Mouse (Mus musculus): ENCODE data around the gene Acad10. TPM values are rescaled to one million over a fixed set of nuclear protein-coding genes. Genes with fewer than 3 reads are reported as not detected.
A peak's percentile ranks its signal among the peaks of the same experiment; 100 is the strongest.

Gene Acad10
- total RNA-seq, 2 experiments from 2014 or later: 38.6 to 43.6 TPM

DNA sequence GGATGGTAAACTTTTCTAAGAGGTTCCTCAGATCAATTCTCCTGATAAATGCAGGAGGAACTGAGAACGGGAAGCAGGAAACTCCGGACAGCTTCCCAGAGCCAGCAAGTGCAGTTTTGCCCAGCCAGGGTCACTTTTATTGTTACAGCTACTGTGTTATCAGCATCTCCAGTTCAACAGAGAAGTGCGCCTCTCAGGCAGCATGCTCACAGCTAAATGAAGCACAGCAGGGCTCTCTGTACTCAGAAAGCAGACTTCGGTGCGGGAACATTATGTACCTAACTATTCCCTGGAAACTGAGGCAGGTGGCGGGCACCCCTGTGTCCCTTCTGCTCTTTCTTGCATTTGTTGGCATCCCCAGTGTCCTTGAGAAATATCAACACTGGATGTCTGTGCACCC lies 64.1 kb downstream of the Acad10 start:
- no peak for DNase-seq

DNA sequence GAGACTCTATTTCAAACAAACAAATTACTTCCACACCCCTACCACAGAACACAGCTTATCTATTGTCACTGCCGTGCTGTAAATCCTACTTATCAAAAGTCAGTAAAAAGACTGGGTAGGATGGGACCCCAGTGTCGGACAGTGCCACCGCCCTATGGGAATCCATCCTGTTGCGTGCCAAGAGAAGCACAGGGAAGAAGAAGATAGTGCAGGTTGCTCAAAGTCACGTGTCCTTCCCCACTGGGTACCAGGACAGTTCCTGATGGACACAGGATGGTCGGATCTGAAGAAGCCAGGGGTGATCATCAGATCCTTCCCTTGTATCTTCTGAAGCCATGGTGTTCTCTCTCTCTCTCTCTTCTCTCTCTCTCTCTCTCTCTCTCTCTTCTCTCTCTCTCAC lies 64.6 kb downstream of the Acad10 start:
- no peak for DNase-seq

DNA sequence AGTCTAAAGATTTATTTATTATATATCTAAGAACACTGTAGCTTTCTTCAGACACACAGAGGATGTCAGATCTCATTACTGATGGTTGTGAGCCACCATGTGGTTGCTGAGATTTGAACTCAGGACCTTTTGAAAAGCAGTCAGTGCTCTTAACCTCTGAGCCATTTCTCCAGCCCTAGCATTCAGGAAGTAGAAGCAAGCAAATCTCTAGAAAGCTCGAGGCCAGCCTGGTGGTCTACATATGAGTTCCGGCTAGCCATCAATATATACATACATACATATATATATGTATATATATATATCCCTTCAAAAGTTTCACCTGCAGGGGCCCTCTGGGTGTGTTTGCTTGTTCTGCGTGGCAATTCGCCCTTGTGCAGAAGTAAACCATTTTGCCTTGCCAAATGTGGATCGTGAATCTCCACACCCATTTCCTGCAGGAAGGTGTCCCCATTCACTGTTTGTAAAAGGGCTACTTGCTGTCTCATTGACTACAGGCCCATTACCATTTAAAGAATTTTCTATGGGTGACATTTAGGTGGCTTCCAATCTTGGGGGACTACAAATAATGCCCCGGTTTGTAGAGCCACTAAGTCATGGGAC lies 65.5 kb downstream of the Acad10 start:
- DNase-seq: no peak

DNA sequence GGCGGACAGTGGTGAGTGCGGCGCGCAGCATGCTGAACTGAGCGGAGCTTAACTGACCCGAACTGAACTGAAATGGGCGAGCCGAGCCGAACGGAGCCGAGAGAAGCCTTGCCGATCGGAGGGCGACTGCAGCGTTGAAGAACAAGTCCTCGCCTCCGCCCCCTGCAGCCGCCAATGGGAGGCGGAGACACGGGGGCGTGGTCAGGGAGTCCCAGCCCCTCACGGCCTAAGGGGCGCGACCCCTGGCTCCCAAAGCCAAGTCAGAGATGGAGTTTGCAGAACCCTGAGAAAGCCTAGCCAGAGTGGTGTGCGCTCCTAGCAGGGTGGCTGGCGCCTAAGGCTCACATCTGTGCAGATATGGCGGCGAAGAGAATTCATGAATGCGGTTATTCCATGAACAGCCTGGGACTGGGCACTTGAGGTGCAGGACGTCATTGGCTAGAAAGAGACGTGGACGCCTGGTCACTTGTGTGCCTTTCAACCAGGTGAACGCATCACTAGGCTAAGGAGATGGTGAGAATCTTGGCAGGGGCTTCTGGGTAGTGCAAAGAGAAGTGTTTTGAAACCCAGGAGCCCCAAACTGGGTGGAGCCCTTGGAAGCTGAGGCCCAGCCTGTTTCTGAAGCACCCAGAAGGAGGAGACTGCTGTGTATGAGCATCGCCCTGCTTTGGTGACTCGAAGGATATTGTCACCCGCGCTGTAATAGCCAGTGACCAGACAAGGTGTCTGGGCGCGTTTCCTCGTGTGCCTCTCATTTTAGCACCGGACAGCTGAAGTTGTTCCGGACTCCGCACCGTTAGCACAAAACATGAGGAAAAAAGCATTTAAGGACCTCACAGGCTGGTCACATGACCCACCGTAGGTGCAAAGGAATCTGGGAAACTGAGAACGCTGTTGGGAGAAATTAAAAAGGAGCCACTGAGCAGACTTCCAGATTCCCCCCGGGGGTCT lies 66.6 kb downstream of the Acad10 start, which contains the start of gene Aldh2:
TSS of gene Aldh2 (minus strand) at position 374 of the 951 bp plus-strand sequence.
- peak; percentile 93 for DNase-seq

DNA sequence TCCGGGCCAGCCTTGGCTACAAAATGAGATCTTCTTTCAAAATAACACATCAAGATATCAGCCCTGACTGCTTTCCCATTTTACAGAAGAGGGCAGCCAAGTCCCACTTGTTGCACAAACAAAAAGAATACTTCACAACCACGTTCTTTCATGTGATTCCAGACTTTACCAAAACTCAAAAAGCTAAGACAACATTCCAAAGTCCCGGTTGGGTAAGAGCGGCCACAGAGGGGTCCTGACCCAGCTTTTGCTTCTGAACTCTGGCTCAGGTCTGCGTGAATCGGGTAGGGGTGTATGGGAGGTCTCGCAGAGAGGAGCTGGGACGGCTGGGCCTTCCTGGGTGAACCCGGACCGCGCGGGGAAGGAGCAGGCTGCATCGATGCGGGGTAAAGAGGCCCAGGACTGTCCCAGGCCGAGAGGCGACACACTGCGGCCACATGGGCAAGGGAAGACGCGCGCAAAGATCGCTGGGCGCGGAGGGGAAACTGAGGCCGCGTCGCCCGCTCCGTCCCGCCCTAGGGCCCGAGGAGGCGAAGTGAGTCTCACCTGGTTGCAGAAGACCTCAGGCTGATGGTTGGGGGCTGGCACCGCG lies 67.4 kb downstream of the Acad10 start:
- peak; percentile 53 for DNase-seq

DNA sequence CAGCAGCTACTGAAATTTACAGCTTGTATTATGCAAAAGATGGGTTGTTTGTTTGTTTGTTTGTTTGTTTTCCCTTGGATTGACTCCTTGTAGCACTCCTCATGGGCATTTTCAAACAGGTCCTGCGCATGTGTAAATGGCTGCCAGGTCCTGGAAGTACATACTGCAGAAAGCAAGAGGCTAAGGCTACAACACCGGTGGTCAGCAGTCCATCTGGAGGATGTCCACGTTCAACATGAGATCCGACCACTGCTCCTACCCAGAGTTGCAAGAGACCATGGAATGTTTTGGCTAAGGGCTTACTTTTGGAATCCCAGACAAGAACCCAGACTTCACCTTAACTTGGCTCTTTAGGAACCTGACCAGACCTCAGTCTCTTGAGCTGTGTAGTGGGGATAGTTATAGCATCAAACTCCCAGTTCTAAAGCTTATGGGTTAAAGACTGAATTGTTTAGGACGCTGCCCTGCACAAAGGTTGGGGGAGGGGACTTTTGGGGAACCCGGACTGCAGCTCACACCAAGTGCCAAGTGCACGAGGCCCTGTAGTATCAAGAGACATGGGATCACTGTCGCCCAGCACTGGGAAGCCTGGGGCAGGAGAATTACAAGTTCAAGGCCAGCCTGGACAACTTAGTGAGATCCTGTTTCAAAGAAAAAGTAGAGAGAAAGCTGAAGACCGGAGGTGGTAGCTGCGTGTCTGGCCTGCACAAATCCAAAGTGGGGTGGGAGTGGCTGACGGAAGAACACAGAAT lies 68.1 kb downstream of the Acad10 start:
- DNase-seq: peak; percentile 50

DNA sequence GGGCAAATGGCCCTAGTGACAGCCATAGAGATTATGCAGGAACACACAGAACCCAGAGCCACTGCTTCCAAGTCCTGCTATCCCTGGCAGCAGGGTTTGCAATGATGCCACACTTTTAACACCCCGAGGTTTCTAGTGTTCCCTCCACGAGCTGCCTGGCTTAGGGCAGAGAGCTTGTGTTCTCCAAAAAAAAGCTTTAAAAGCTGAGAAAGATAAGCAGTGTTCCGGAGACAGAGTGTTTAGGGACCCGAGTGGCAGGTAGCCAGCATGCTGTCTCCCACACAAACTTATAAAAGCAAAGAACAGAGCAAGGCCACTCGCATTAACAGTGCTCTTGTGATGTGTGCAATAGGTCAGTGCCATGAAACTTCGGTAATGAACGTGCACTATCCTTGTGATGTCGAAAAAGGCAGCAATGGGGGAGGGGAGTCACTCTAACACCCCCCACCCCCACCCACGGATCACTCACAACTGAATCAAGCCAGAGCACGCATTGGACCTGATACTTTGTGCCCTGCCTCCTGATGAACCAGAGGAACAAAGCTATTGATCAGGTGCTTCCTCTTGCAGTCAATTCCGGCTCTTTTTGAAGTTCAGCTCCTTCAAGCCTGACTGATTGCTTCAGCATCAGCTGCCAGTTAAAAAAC lies 68.8 kb downstream of the Acad10 start:
- DNase-seq: peak; percentile 59

DNA sequence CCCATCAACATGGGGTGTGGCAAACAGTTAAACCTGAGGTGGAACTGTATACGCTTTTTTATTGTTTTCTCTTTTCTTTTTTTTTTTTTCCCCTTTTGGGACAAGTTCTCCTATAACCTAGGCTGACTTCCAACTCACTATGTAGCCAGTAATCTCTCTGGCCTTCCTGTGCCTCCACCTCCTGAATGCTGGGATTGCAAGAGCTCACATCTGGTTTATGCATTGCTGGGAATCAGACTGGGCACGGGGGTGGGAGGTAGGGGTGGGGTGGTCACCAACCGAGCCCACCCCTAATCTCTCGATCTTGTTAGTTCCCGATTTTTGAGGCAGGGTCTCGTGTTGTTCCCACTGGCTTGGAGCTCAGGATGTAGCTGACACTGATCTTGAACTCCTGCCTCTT lies 70.4 kb downstream of the Acad10 start:
- no peak for DNase-seq

DNA sequence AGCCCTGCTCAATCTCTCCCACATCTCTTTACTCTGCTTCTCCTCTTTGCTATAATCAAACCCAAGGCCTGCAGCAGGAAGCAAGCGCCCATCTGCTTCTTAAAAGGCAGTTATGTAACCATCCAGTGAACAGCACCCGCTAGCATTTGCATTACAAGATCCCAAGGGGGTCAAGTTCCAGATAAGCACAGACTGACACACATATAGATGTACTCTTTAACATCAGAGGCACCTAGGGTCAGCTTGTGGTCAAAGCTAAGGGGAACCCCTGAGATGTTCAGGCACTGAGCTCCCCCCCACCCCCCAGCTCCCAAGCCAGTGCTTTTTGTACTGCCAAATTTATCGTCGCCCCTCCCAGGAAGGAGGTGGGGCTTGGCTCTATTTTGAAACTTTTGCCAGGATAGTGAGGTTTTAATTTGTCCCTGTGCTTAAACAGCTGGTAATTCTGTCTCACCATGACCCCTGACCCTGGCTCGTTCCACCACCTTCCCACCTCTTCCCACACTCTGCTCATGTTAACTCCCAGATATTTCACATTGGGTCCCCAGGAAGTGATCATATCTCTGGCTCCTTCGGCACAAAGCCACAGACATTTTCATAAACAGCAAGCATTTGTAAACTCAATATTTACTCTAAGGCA lies 73.8 kb downstream of the Acad10 start:
- DNase-seq: peak; percentile 63

DNA sequence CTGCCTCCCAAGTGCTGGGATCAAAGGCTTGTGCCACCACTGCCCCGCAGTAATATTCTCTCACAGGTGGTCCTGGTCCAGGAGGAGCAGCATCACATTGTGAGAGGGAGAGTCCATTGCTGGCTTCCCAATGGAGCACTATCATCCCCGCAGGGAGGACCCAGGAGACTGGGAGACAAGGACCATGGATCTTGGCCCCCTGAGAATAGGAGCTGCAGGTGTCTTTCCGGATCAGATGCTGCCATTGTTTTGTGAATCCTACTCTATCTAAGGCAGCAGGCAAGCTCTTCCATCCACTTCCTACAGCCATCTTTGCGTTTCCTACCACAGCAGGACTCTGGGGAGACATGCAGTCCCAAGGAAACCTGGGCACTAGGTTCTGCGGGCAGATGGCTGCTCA lies 74.6 kb downstream of the Acad10 start:
- no peak for DNase-seq

DNA sequence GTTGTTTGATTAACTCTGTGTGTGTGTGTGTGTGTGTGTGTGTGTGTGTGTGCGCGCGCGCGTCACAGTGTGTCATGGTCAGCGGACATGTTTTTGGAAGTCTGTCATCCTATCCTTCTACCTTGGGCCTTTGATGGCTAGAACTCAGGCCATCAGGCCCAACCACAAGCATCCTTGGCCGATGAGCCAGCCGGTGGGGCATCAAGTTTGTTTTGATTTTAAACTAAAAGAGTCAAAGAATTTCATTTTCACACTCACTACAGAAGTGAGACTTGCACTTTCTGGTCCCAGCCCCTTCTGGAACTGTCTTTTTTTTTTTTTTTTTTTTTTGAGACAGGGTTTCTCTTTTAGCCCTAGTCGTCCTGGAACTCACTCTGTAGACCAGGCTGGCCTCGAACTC lies 75.3 kb downstream of the Acad10 start:
- no peak for DNase-seq

DNA sequence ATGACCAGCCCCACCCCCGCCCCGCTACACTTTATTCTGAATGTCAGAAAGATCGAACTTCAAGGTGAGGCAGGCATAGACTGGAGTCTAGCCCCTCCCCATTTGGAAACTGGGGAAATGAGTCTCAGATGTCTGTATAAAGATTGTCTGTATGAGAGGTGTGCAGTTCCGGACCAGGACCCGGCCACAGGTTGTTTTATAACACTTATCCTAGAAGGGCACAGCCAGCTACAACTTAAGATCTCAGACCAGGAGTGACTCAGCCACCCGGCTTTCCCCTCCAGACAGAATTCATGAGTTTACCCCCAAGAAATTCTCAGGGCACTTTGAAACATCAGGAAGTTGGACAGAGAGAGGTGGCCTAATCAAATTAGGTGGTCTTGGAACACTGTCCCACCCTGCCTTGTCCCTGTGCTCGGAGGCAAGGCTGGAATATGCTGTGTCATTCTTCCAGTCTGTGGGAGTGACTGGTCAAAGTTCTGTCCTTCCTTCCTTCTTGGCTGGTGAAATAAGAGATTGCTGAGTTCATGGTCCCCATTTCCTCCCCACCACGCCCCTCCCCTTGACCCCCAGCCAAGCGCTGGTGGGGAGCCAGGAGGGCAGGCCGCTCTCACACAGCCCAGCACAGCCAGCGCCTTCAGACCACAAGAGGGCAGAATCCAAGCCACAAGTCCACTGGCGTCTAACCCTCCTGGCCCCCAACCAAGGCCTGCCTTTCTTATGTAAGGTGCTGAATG lies 76.4 kb downstream of the Acad10 start:
- peak; percentile 96 for DNase-seq

DNA sequence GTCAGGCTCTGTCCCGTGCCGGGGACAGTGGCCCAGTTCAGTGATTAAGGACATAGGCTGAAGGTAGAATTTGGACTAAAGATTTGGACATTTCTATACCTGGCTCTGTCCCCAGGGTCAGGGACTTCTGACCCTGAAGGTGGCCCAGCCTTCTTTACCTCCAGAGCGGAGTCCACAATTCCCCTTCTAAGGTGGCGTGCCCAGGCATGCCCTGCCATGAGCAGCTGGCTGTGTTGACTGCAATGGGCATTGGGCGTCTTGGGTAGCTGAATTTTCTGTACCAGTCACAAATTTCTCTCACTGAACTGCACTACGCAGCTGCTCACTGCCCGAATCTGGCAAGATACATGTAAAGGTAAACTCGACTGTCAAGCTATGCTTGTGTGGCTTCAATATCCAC lies 78.4 kb downstream of the Acad10 start:
- no peak for DNase-seq

DNA sequence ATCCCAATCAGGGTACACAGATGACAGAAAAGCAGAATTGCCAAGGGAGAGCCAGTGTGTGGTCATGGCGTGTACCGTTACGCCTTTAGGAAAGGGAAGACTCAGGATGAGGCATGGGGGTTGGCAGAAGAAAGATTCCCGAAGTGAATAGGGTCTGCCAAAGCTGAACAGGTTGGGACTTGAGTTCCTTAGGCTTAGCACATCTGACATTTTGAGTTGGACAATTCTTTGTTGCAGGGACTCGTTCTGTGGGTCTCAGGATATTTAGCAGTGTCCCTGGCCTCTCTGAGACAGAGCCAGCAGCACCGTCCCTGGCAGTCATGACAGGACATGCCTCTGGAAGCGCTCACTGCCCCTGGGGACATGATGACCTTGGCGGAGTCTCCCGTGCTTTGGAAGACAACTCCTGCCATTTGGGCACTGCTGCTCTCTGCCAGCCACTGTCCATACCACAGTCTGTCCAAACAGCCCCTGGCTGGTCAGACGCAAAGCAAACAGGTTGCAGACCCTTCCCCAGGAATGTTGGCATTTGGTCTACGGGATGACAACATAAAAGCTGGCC lies 83.3 kb downstream of the Acad10 start:
- DNase-seq: peak; percentile 81

DNA sequence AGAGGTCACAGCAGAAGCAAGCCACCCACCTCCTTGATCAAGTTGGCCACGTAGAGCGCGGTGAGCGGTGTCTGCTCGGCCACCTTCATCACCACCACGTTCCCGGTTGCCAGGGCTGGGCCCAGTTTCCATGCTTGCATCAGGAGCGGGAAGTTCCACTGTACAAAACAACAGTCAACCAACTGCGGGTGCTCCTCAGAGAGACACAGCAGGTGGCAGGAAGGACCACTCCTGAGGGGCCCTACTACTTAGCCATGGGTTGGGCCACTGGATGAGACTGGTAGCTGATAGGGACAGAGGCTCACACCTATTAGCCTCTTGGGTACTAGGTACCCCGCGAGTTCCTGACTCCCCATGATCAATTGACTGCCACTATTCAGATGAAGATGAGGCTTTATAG lies 84.4 kb downstream of the Acad10 start:
- no peak for DNase-seq

DNA sequence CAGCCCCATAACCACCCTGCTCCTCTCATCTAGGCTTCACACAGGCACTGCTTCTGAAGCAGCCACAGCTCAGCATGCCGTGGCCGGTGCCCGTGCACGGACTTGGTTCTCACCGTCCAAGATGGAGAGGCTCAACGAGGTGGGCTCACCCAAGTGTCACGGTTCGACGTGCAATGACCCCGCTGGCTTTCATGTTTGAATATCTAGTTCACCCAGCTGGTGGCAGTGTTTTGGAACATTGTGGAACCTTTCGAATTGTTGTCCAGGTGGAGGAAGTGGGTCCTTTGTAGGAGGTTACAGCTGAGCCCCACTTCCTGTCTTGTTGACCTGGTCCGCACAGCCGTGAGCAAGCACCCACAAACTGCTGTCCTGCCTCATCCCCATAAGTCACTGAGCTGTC lies 86.2 kb downstream of the Acad10 start:
- DNase-seq: no peak
